21 mouse cellular contexts compared by ENCODE assay signal in genomic region chr15:80461446-80461845, GRCm38 (mm10).
A peak's percentile ranks its signal among the peaks of the same experiment; 100 is the strongest.
DNase-seq lines count a peak whose midpoint lies in the region; ATAC-seq and TF ChIP-seq lines count a peak whose summit lies in the region.
"Had no signal": no experiment of that assay in that cellular context is flagged by ENCODE, and none has a peak within 500 bp of the region (broad histone marks: within the 10 kb centered on the region; RNA-seq: fewer than 3 reads in every experiment).

No protein-coding gene starts in this region.

- no peak for TF ChIP-seq CTCF in lung, adult 2 months (IDR thresholded peaks at IDR 0.05; ENCODE audit: insufficient read depth, low read length)
- no peak for TF ChIP-seq CTCF in left cerebral cortex, adult 2 months (IDR thresholded peaks at IDR 0.05)

- peaks cover 58% of the 10 kb centered on the region for H3K27me3 ChIP-seq in heart, embryonic 13.5 days (replicated peaks)
- H3K27me3 ChIP-seq in hindbrain, embryonic 12.5 days = peaks cover 15% of the 10 kb centered on the region; the same call in 1 of the 2 replicates
- no peaks in the 10 kb centered on the region; the same call in 1 of the 2 replicates for H3K27me3 ChIP-seq in hindbrain, embryonic 11.5 days (ENCODE audit: control insufficient read depth, insufficient read depth, low read length)
- H3K27me3 ChIP-seq in lung, embryonic 16.5 days (ENCODE audit: control insufficient read depth, insufficient read depth, low read depth, low read length) = no peaks in the 10 kb centered on the region; the same call in 1 of the 2 replicates
- H3K27me3 ChIP-seq: forebrain, embryonic 15.5 days; midbrain, embryonic 15.5 days had no signal

- intact Hi-C loops in heart, postnatal 25 days (cut with DNase I) = no loop called here
- intact Hi-C loops in left cerebral cortex, adult 2 months (cut with DNase I) = no loop called here

- H3K9me3 ChIP-seq in heart, embryonic 13.5 days = no peaks in the 10 kb centered on the region
- no peaks in the 10 kb centered on the region for H3K9me3 ChIP-seq in hindbrain, embryonic 12.5 days (replicated peaks)
- H3K9me3 ChIP-seq in hindbrain, embryonic 11.5 days (ENCODE audit: control insufficient read depth, low read length) = no peaks in the 10 kb centered on the region
- no peaks in the 10 kb centered on the region for H3K9me3 ChIP-seq in lung, embryonic 16.5 days (ENCODE audit: control insufficient read depth, low read length)
- H3K9me3 ChIP-seq: embryonic facial prominence, embryonic 13.5 days; forebrain, embryonic 10.5 days; forebrain, embryonic 15.5 days; hindbrain, embryonic 13.5 days; midbrain, embryonic 15.5 days had no signal

- DNase-seq in heart, postnatal 25 days (ENCODE audit: low spot score) = no peak
- DNase-seq in hindbrain, embryonic 11.5 days (ENCODE audit: low spot score) = no peak
- no peak for DNase-seq in lung, adult 2 months
- DNase-seq in left cerebral cortex, adult 2 months (ENCODE audit: extremely low spot score in 1 of 2, low spot score in 2 of 2) = no peak
- DNase-seq: cerebellum, adult 11 months; cerebellum, adult 9-10 months; gastrocnemius, adult 2 months; gastrocnemius, postnatal 36 days; layer of hippocampus, adult 9-11 months; right cerebral cortex, postnatal 25 days had no signal

- peaks cover 16% of the 10 kb centered on the region for H3K4me1 ChIP-seq in heart, embryonic 13.5 days
- H3K4me1 ChIP-seq in hindbrain, embryonic 12.5 days = peaks cover 15% of the 10 kb centered on the region
- H3K4me1 ChIP-seq in hindbrain, embryonic 11.5 days (replicated peaks; ENCODE audit: control insufficient read depth, insufficient read depth, low read length) = peaks cover 3% of the 10 kb centered on the region; the same call in 1 of the 2 replicates
- peaks cover 5% of the 10 kb centered on the region; the same call in 1 of the 2 replicates for H3K4me1 ChIP-seq in lung, embryonic 16.5 days (replicated peaks; ENCODE audit: control insufficient read depth, insufficient read depth, low read length)
- peaks cover 3% of the 10 kb centered on the region; the same call in 1 of the 2 replicates for H3K4me1 ChIP-seq in lung, adult 2 months (ENCODE audit: control insufficient read depth, insufficient read depth, low read length)

- H3K4me2 ChIP-seq in heart, embryonic 13.5 days = peak overlapping the region; percentile 59
- 0 out of 2 replicates have a peak overlapping the region, but pooled peaks have one; percentile 38 for H3K4me2 ChIP-seq in hindbrain, embryonic 12.5 days (replicated peaks)
- H3K4me2 ChIP-seq in hindbrain, embryonic 11.5 days (replicated peaks; ENCODE audit: low read depth, low read length) = no peak overlapping the region
- H3K4me2 ChIP-seq in lung, embryonic 16.5 days (ENCODE audit: low read depth, low read length) = peak overlapping the region; percentile 46
- H3K4me2 ChIP-seq: forebrain, embryonic 15.5 days had no signal

- WGBS in heart, embryonic 13.5 days = 16% methylated on average over 2 of the region's 2 CpGs
- 60% methylated on average over 2 of the region's 2 CpGs for WGBS in hindbrain, embryonic 12.5 days
- WGBS in hindbrain, embryonic 11.5 days = 61% methylated on average over 2 of the region's 2 CpGs
- 20% methylated on average over 2 of the region's 2 CpGs for WGBS in lung, embryonic 16.5 days
- 27% methylated on average over 2 of the region's 2 CpGs for WGBS in lung, adult 2 months

- no peak overlapping the region for H3K4me3 ChIP-seq in heart, embryonic 13.5 days
- H3K4me3 ChIP-seq in hindbrain, embryonic 12.5 days = no peak overlapping the region
- no peak overlapping the region for H3K4me3 ChIP-seq in hindbrain, embryonic 11.5 days (ENCODE audit: low read depth, low read length)
- H3K4me3 ChIP-seq in lung, embryonic 16.5 days (ENCODE audit: low read length) = no peak overlapping the region
- H3K4me3 ChIP-seq in lung, adult 2 months (replicated peaks; ENCODE audit: extremely low read depth, low read depth, low read length) = no peak overlapping the region
- H3K4me3 ChIP-seq in left cerebral cortex, adult 2 months = no peak overlapping the region
- H3K4me3 ChIP-seq: forebrain, embryonic 15.5 days; gastrocnemius, adult 2 months; hindbrain, embryonic 13.5 days; midbrain, embryonic 15.5 days had no signal

- no peak for TF ChIP-seq POLR2A in lung, adult 2 months (IDR thresholded peaks at IDR 0.05; ENCODE audit: borderline replicate concordance, extremely low read depth, low read depth, low read length)

- no peak overlapping the region for H3K27ac ChIP-seq in heart, embryonic 13.5 days (replicated peaks)
- H3K27ac ChIP-seq in hindbrain, embryonic 12.5 days = no peak overlapping the region
- no peak overlapping the region for H3K27ac ChIP-seq in hindbrain, embryonic 11.5 days (ENCODE audit: low read depth, low read length)
- H3K27ac ChIP-seq in lung, embryonic 16.5 days (ENCODE audit: low read length) = no peak overlapping the region
- H3K27ac ChIP-seq in left cerebral cortex, adult 2 months = no peak overlapping the region
- H3K27ac ChIP-seq: embryonic facial prominence, embryonic 13.5 days; gastrocnemius, adult 2 months; hindbrain, embryonic 13.5 days; macrophage; midbrain, embryonic 15.5 days had no signal

- H3K36me3 ChIP-seq in heart, embryonic 13.5 days = no peaks in the 10 kb centered on the region
- no peaks in the 10 kb centered on the region for H3K36me3 ChIP-seq in hindbrain, embryonic 12.5 days
- H3K36me3 ChIP-seq in hindbrain, embryonic 11.5 days (ENCODE audit: control insufficient read depth, insufficient read depth, low read length) = no peaks in the 10 kb centered on the region
- H3K36me3 ChIP-seq in lung, embryonic 16.5 days (ENCODE audit: control insufficient read depth, insufficient read depth, low read length) = no peaks in the 10 kb centered on the region
- H3K36me3 ChIP-seq: embryonic facial prominence, embryonic 13.5 days; forebrain, embryonic 10.5 days; forebrain, embryonic 15.5 days; hindbrain, embryonic 13.5 days; midbrain, embryonic 15.5 days had no signal

- H3K9ac ChIP-seq in heart, embryonic 13.5 days = no peak overlapping the region
- no peak overlapping the region for H3K9ac ChIP-seq in hindbrain, embryonic 12.5 days
- H3K9ac ChIP-seq in hindbrain, embryonic 11.5 days (ENCODE audit: low read depth, low read length) = no peak overlapping the region
- H3K9ac ChIP-seq in lung, embryonic 16.5 days (ENCODE audit: low read length) = no peak overlapping the region
- H3K9ac ChIP-seq: embryonic facial prominence, embryonic 13.5 days; forebrain, embryonic 15.5 days; midbrain, embryonic 15.5 days had no signal

- ATAC-seq in heart, embryonic 13.5 days (ENCODE audit: extremely low read depth, insufficient number of reproducible peaks, low FRiP score, low TSS enrichment) = no peak
- ATAC-seq in hindbrain, embryonic 12.5 days (ENCODE audit: low FRiP score) = no peak
- ATAC-seq in hindbrain, embryonic 11.5 days (ENCODE audit: low FRiP score) = no peak
- ATAC-seq in lung, embryonic 16.5 days (ENCODE audit: low read depth) = peak; percentile 45; the same call in 1 of the 2 replicates
- 0 out of 2 replicates have a peak, but pooled peaks have one; percentile 31 for ATAC-seq in common myeloid progenitor, adult 5-6 weeks (replicated peaks; ENCODE audit: low read depth, poor library complexity, severe bottlenecking)
- ATAC-seq: CD4-positive, CD25-positive, alpha-beta regulatory T cell, adult 4 months; forebrain, embryonic 15.5 days; midbrain, embryonic 15.5 days had no signal

Comparison
In these comparisons a context has a peak if more than half of its experiments do, and no peak if none do; other contexts are left out.
1. ATAC-seq: peak in lung, embryonic 16.5 days (single experiment) and common myeloid progenitor, adult 5-6 weeks (single experiment); none in heart, embryonic 13.5 days (single experiment), hindbrain, embryonic 12.5 days (single experiment) and hindbrain, embryonic 11.5 days (single experiment).